Mouse (Mus musculus) olfactory bulb, adult 2 months (tissue): ENCODE measurements around the gene Cfap43.

Experiments used
- CTCF ChIP-seq: fragments of 200-500 bp; IDR thresholded peaks from 2 replicates; pipeline ENCODE4 v1.5.1; 2012; ENCODE audit warnings: low read depth, mild to moderate bottlenecking, low read length, moderate library complexity; ENCODE audit not compliant: insufficient read depth
- POLR2A ChIP-seq: fragments of 200-500 bp; IDR thresholded peaks from 2 replicates; pipeline ENCODE4 v1.6.1; 2012; ENCODE audit warnings: mild to moderate bottlenecking, low read depth, low read length, moderate library complexity; ENCODE audit not compliant: insufficient read depth

- TF ChIP-seq CTCF (no peak), POLR2A (no peak)
These were observed 213.9 kb downstream of the Cfap43 start for GRCm38 (mm10) chr19:47705080-47705771.
